Mouse (Mus musculus) intestine, postnatal 0 days (tissue): ENCODE measurements around the gene Oscp1. TPM values are rescaled to one million over a fixed set of nuclear protein-coding genes. Genes with fewer than 3 reads are reported as not detected.
"Not testable (repeated sequence)": the region's sequence is repeated elsewhere in the genome, so short reads cannot be mapped to it uniquely, and the experiment has no call there.

ENCODE experiments used
- ATAC-seq: fragments of 200-750 bp; cut with Nextera tagmentation; 2 replicates; pipeline ENCODE4 v1.8.0; 2017; ENCODE audit warnings: mild to moderate bottlenecking, moderate TSS enrichment, moderate library complexity
- H3K27ac ChIP-seq: fragments of 300-500 bp; sonication (generic); 2 replicates; pipeline ENCODE4 v1.5.1; 2014; ENCODE audit warnings: mild to moderate bottlenecking, low read depth, low read length, moderate library complexity
- H3K27me3 ChIP-seq: fragments of 300-500 bp; sonication (generic); replicated peaks from 2 replicates; pipeline ENCODE4 v1.6.1; 2014; ENCODE audit warnings: low read length, mixed read lengths; ENCODE audit not compliant: control insufficient read depth, insufficient read depth
- H3K36me3 ChIP-seq: fragments of 300-500 bp; sonication (generic); 2 replicates; pipeline ENCODE4 v1.6.1; 2014; ENCODE audit warnings: mild to moderate bottlenecking, moderate library complexity; ENCODE audit not compliant: control insufficient read depth, insufficient read depth
- H3K4me1 ChIP-seq: fragments of 300-500 bp; sonication (generic); replicated peaks from 2 replicates; pipeline ENCODE4 v1.6.1; 2014; ENCODE audit warnings: antibody characterized with exemption, low read length, mixed read lengths; ENCODE audit not compliant: control insufficient read depth, insufficient read depth
- H3K4me2 ChIP-seq: fragments of 300-500 bp; sonication (generic); replicated peaks from 2 replicates; pipeline ENCODE4 v1.6.1; 2014; ENCODE audit warnings: low read depth, mild to moderate bottlenecking, moderate library complexity
- H3K4me3 ChIP-seq: fragments of 300-500 bp; sonication (generic); 2 replicates; pipeline ENCODE4 v1.5.1; 2014; ENCODE audit warnings: low read depth, low read length
- H3K9ac ChIP-seq: fragments of 300-500 bp; sonication (generic); 2 replicates; pipeline ENCODE4 v1.6.1; 2014; ENCODE audit warnings: mild to moderate bottlenecking, low read depth, low read length
- H3K9me3 ChIP-seq: fragments of 300-500 bp; sonication (generic); 2 replicates; pipeline ENCODE4 v1.6.1; 2016; ENCODE audit warnings: mixed run types; ENCODE audit not compliant: control insufficient read depth
- CTCF ChIP-seq: sonication (generic); IDR thresholded peaks from 2 replicates; pipeline ENCODE4 v1.5.1; 2016; ENCODE audit warnings: low read depth, mild to moderate bottlenecking, control low read depth, antibody characterized with exemption, moderate library complexity
- WGBS: fragments of 180-500 bp; shearing (Covaris S2); extraction: QIAGEN DNeasy Blood & Tissue Kit; methylation state at CpG from one replicate; pipeline ENCODE4 v1.1.7; 2014; 5-methylcytosine and 5-hydroxymethylcytosine counted together
- polyA plus RNA-seq: library from polyadenylated mRNA; unstranded; fragments of >200 nt; fragmentation: Nextera tagmentation; extraction: Ambion mirVana; gene quantifications from 2 replicates; pipeline ENCODE4 v1.2.1, GENCODE M21; 2015

The Oscp1 gene
- polyA plus RNA-seq, 1 experiment from 2014 or later: 3.5 TPM

DNA sequence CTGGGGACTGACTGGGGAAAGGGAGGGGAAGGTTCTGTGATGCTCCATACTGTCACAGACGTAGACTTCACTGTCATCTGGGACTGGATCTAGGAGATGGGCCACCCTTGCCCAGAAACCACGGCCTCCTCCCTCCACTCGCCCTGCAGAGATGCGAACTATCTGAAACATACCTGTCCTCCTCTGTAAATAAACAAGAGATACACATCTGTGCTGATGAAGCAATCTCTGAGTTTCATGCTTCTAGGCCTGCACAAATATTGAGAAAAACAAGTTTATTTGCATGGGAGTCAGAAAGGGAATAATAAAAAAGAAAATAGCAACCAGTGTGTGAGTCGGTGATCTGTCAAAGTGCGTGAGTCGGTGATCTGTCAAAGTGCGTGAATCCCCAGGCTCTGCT lies 33.5 kb downstream of the Oscp1 start:
- H3K4me2 ChIP-seq: no peak overlapping the region
- ATAC-seq: no peak
- H3K27ac ChIP-seq: no peak overlapping the region
- no peak for TF ChIP-seq CTCF
- no peaks in the 10 kb centered on the region for H3K9me3 ChIP-seq
- no peaks in the 10 kb centered on the region for H3K36me3 ChIP-seq
- no peaks in the 10 kb centered on the region for H3K4me1 ChIP-seq
- H3K4me3 ChIP-seq: no peak overlapping the region
- H3K27me3 ChIP-seq: no peaks in the 10 kb centered on the region
- H3K9ac ChIP-seq: no peak overlapping the region
- WGBS: 79% methylated on average over 8 of the region's 8 CpGs

DNA sequence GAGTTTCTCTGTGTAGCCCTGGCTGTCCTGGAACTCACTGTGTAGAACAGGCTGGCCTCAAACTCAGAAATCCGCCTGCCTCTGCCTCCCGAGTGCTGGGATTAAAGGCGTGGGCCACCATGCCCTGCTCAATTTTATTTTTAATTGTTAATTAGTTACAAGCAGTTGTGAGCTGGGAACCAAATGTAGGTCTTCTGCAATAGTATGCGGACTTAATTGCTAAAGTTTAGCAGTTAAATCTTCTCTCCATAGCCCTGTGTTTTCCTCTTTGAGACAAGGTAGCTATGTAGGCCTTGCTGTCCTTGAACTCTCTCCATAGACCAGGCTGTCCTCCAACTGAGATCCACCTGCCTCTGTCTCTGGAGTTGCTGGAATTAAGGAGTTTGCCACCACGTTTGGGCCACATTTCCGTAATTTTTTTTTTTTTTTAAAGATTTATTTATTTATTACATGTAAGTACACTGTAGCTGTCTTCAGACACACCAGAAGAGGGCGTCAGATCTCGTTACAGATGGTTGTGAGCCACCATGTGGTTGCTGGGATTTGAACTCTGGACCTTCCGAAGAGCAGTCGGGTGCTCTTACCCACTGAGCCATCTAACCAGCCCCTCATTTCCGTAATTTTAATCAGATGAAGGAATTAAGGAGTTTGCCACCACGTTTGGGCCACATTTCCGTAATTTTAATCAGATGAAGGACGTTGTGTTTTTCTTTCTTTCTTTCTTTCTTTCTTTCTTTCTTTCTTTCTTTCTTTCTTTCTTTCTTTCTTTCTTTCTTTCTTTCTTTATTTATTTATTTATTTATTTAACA lies 37.5 kb downstream of the Oscp1 start:
- not testable (repeated sequence) for H3K27me3 ChIP-seq, ATAC-seq, H3K9ac ChIP-seq, H3K9me3 ChIP-seq, H3K4me1 ChIP-seq, H3K27ac ChIP-seq
- 52% methylated on average over 14 of the region's 14 CpGs for WGBS
- TF ChIP-seq CTCF: 0 out of 2 replicates have a peak, but pooled peaks have one; percentile 6
- Histone ChIP-seq H3K4me2 (peak overlapping the region; percentile 84; the same call in 1 of the 2 replicates), H3K4me3 (peak overlapping the region; percentile 65; the same call in 1 of the 2 replicates), H3K36me3 (peaks cover 11% of the 10 kb centered on the region; the same call in 1 of the 2 replicates)

DNA sequence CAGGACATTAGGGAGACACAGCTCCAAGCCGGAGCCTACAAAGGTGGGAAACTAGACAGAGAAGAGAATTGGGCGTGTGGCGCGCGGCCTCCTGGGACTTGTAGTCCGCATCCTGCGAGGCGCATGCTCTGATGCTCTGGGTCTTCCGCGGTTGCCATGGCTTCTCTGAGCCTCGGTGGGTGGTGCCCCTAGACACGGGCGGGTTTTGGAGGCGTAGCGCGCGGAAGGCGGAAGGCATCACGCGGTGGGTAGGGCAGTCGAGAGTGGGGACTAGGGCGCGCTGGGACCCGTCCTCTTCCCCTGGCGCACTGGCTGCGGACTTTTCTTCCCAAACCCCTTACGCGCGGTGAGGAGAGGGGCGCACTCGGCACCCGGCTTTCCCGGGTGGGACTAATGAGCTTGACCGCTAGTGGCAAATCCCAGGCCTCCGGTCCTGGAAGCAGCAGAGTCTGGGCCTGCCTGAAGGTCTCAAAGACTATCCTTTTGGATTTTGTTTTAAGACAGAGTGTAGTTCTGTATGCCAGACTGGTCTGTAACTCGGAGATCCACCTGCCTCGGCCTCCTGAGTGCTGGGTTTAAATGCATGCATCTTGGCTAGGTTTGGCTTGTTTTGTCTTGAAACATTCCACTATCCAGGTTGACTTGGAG lies 38.2 kb downstream of the Oscp1 start, which contains the start of gene Lsm10:
Gene Lsm10, plus strand, starts transcription at position 160 of the 648 bp plus-strand sequence.
- peak within 1 kb of the TSS; percentile 84 for H3K4me2 ChIP-seq
- TF ChIP-seq CTCF: no peak
- peak within 1 kb of the TSS; percentile 57 for H3K27ac ChIP-seq
- H3K4me1 ChIP-seq: peaks cover 2% of the 10 kb centered on the region; the same call in 1 of the 2 replicates
- H3K9ac ChIP-seq: peak within 1 kb of the TSS; percentile 55
- H3K9me3 ChIP-seq: no peaks in the 10 kb centered on the region
- H3K4me3 ChIP-seq: peak within 1 kb of the TSS; percentile 65
- no peaks in the 10 kb centered on the region for H3K27me3 ChIP-seq
- H3K36me3 ChIP-seq: peaks cover 11% of the 10 kb centered on the region; the same call in 1 of the 2 replicates
- ATAC-seq: peak; percentile 95
- WGBS: 2% methylated on average over 37 of the region's 37 CpGs

DNA sequence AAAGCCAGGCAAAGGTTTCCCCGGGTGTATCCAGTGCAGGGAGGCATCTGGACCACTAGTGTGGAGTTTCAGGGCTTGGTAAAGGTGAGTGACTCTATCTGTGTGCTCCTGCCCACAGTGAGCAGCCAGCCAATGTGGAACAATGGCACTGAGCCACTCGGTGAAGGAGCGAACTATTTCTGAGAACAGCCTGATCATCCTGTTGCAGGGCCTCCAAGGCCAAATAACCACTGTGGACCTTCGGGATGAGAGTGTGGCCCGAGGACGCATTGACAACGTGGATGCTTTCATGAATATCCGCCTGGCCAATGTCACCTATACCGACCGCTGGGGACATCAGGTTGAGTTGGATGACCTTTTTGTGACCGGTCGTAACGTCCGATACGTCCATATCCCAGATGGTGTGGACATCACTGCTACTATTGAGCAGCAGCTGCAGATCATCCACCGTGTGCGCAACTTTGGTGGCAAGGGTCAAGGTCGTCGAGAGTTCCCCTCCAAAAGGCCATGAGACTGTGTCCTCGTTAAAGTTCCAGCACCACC lies 39.4 kb downstream of the Oscp1 start:
- no peaks in the 10 kb centered on the region for H3K9me3 ChIP-seq
- H3K27ac ChIP-seq: no peak overlapping the region
- ATAC-seq: no peak
- H3K9ac ChIP-seq: no peak overlapping the region
- H3K4me3 ChIP-seq: no peak overlapping the region
- H3K36me3 ChIP-seq: peaks cover 11% of the 10 kb centered on the region; the same call in 1 of the 2 replicates
- H3K4me2 ChIP-seq: no peak overlapping the region
- peaks cover 4% of the 10 kb centered on the region; the same call in 1 of the 2 replicates for H3K4me1 ChIP-seq
- TF ChIP-seq CTCF: no peak
- 91% methylated on average over 20 of the region's 20 CpGs for WGBS
- H3K27me3 ChIP-seq: no peaks in the 10 kb centered on the region

DNA sequence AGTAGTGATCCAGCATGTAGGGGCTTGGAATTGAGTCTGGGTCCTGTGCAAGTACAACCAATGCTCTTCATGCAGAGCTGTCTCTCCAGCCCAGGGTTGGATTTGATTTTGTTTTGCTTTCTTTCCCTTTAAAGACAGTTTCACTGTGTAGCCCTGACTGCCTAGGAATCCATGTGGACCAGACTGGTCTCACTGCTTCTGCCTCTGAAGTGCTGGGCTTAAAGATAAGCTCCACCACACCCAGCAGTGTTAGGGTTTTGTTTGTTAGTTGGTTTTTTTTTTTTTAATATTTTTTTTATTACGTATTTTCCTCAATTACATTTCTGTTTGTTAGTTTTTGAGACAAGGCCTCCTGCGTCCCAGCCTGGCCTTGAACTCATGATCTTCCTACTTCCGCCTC lies 41.0 kb downstream of the Oscp1 start:
- Histone ChIP-seq H3K4me1 (peaks cover 6% of the 10 kb centered on the region; the same call in 1 of the 2 replicates), H3K9me3 (no peaks in the 10 kb centered on the region), H3K27ac (no peak overlapping the region), H3K9ac (no peak overlapping the region), H3K36me3 (peaks cover 11% of the 10 kb centered on the region; the same call in 1 of the 2 replicates), H3K4me2 (no peak overlapping the region), H3K4me3 (no peak overlapping the region), H3K27me3 (no peaks in the 10 kb centered on the region)
- no peak for ATAC-seq
- no peak for TF ChIP-seq CTCF
- 88% methylated on average over 3 of the region's 3 CpGs for WGBS

DNA sequence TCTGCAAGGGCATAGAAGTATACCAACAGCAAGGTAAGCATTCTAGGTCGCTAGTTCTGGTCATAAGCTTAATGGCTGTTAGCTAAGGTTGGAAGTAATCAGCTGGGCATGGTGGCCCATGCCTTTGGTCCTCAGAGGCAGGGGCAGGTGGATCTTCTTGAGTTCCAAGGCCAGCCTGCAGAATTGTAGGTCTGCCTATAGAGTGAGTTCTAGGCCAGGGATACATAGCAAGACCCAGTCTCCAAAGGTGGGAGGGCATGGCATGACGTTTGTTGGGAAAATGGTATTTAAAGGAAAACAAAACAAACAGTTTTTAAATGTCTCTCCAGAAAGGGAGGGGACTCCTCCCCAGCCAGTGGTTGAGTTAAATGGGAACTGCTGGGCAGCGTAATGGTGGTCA lies 42.4 kb downstream of the Oscp1 start:
- H3K4me2 ChIP-seq: no peak overlapping the region
- 85% methylated on average over 3 of the region's 3 CpGs for WGBS
- no peaks in the 10 kb centered on the region for H3K9me3 ChIP-seq
- H3K27me3 ChIP-seq: no peaks in the 10 kb centered on the region
- H3K9ac ChIP-seq: no peak overlapping the region
- ATAC-seq: no peak
- TF ChIP-seq CTCF: no peak
- no peak overlapping the region for H3K4me3 ChIP-seq
- peaks cover 11% of the 10 kb centered on the region; the same call in 1 of the 2 replicates for H3K36me3 ChIP-seq
- H3K27ac ChIP-seq: no peak overlapping the region
- H3K4me1 ChIP-seq: peaks cover 9% of the 10 kb centered on the region; the same call in 1 of the 2 replicates
